Mouse (Mus musculus) G1E (cell line): ENCODE measurements around the gene Atp2c2.

Experiments used
- CTCF ChIP-seq: IDR thresholded peaks from 2 replicates; pipeline ENCODE4 v1.5.1; 2012; ENCODE audit warnings: low read depth, low read length, inconsistent platforms, mixed read lengths
- GATA2 ChIP-seq: IDR thresholded peaks from 2 replicates; pipeline ENCODE4 v1.6.1; 2012; ENCODE audit warnings: low read depth, low read length, inconsistent platforms, borderline replicate concordance

DNA sequence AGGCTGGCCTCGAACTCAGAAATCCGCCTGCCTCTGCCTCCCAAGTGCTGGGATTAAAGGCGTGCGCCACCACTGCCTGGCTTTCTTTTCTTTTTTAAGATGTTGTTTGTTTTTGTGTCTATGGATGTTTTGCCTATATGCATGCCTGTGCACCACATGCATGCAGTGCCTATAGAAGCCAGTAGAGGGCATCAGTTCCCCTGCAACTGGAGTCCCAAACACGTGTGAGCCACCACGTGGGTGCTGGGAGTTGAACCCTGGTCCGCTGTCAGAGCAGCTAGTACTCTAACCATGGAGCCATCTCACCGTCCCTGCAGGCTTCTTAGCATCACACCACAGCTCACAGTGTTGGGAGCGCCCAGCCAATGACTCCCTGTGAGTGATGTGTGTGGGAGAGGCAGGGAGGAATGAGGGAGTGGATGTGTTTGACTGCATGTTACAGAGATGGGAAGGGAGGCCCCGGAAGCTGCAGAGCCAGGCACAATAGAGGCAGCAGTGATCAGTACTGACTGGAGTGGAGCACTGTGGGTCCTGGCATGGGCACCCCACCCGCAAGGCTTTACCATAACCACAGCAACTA, 25.7 kb upstream of the Atp2c2 start:
- TF ChIP-seq CTCF = 0 out of 2 replicates have a peak, but pooled peaks have one; percentile 3
- no peak for TF ChIP-seq GATA2
